Mouse (Mus musculus): ENCODE data around the gene Rbbp4. TPM values are rescaled to one million over a fixed set of nuclear protein-coding genes. Genes with fewer than 3 reads are reported as not detected.

Gene Rbbp4
- polyA plus RNA-seq, 1 experiment from 2014 or later: 330 TPM

- WGBS: 18% methylated on average over 1 of the region's 1 CpGs
- Histone ChIP-seq H3K4me3 (replicated peaks) (no peak overlapping the region), H3K36me3 (0 out of 2 replicates have a peak, but pooled peaks cover 6% of the 10 kb centered on the region), H3K9ac (no peak overlapping the region), H3K9me3 (no peaks in the 10 kb centered on the region), H3K4me2 (no peak overlapping the region), H3K27me3 (replicated peaks) (no peaks in the 10 kb centered on the region), H3K27ac (no peak overlapping the region), H3K4me1 (no peaks in the 10 kb centered on the region)
- peak; percentile 72; the same call in 1 of the 2 replicates for ATAC-seq (ENCODE audit: insufficient read depth, low FRiP score, low read depth)
Observed at GRCm38 (mm10) chr4:129350644-129351043, 15.5 kb upstream of the Rbbp4 start.

DNA sequence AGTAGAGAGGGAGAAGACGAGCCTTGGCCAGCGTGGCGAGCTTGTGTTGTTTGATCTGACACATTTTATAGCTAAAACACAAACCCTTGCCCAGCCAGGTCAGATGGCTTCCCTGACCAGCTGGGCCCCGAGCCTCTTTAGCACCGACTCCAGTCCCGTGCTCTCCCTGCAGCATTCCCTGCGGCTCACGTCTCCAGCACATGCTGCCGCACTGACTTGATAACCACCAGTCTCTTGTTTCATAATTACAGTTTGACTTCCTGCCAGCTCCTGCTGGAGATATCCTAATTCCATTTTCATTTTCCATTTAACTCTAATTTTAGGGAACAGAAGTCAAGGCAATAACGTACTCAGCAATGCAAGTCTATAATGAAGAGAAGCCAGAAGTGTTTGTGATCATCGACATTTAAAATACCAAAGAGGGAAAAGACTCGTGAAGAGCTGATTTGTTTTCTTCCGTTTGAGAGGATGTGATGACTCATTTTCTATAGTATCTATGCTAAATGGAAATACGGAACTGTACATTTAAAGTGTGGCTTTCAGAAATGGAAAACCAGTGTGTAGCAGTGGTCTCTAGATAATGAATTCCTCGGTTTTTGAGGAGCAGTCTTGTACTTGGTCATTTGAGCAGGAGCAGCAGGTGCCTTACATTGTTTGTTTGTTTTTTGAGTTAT is 11.4 kb upstream of the Rbbp4 start:
- Histone ChIP-seq H3K4me1 (no peaks in the 10 kb centered on the region), H3K9ac (no peak overlapping the region), H3K27me3 (replicated peaks) (no peaks in the 10 kb centered on the region), H3K9me3 (no peaks in the 10 kb centered on the region), H3K36me3 (peaks cover 15% of the 10 kb centered on the region), H3K4me2 (no peak overlapping the region), H3K27ac (no peak overlapping the region), H3K4me3 (replicated peaks) (no peak overlapping the region)
- ATAC-seq (ENCODE audit: insufficient read depth, low FRiP score, low read depth): no peak
- WGBS: 76% methylated on average over 15 of the region's 15 CpGs

DNA sequence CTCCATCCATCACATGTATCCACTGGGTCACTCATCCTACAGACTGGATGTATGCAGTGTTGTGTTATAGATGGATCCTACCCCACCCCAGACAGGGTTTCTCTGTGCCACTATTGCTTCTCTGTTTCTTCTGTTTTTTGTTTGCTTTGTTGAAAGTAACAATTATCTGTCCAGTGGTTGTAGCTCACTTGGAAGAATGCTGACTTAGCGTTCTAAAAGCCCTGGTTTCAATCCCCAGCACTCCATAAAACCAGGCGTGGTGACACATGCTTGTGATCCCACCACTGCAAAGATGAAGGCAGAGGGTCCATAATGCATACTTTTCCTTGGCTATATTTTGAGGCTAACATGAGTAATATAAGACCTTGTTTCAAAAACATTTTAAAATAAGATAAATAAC is 7.5 kb upstream of the Rbbp4 start:
- Histone ChIP-seq H3K4me2 (no peak overlapping the region), H3K4me3 (replicated peaks) (no peak overlapping the region), H3K4me1 (no peaks in the 10 kb centered on the region), H3K36me3 (peaks cover 16% of the 10 kb centered on the region), H3K27me3 (replicated peaks) (no peaks in the 10 kb centered on the region), H3K9me3 (no peaks in the 10 kb centered on the region), H3K9ac (no peak overlapping the region), H3K27ac (no peak overlapping the region)
- ATAC-seq (ENCODE audit: insufficient read depth, low FRiP score, low read depth): no peak
- 82% methylated on average over 2 of the region's 2 CpGs for WGBS

DNA sequence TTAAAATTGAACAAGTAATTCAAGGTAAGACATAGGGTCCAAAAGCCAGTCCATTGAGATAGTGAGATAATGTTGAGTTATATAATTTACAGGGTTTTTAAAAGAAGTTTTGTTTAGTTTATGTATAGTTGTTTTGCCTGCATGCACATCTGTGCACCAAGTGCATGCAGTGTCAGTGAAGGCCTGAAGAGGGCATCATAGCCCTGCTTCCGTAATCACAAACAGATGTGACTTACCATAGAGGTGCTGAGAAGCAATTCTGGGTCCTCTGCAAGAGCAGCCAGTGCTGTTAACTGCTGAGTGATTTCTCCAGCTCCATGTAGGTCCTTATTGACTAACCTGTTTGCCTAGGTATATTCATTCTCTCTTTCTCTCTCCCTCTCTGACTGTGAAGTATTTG is 6.7 kb upstream of the Rbbp4 start:
- Histone ChIP-seq H3K4me1 (no peaks in the 10 kb centered on the region), H3K36me3 (peaks cover 16% of the 10 kb centered on the region), H3K4me2 (no peak overlapping the region), H3K9me3 (no peaks in the 10 kb centered on the region), H3K9ac (no peak overlapping the region), H3K4me3 (replicated peaks) (no peak overlapping the region), H3K27me3 (replicated peaks) (no peaks in the 10 kb centered on the region), H3K27ac (no peak overlapping the region)
- WGBS: 90% methylated on average over 1 of the region's 1 CpGs
- no peak for ATAC-seq (ENCODE audit: insufficient read depth, low FRiP score, low read depth)

DNA sequence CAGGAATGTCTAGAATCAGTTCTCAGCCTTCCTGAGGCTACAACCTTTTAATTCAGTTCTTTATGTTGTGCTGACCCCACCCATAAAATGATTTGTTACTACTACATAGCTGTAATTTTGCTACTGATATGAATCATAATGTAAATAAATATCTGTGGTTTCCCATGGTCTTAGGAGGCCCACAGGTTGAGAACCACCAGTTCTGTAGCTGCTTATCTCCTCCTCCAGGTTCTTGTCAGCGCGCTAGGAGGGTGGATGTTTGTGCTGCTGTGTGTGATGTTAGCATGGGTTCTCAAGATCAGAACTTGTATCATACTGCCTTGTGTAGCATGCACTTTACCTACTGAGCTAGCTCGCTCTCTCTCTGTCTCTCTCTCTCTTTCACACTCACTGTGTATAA is 4.6 kb upstream of the Rbbp4 start:
- WGBS: 81% methylated on average over 3 of the region's 3 CpGs

DNA sequence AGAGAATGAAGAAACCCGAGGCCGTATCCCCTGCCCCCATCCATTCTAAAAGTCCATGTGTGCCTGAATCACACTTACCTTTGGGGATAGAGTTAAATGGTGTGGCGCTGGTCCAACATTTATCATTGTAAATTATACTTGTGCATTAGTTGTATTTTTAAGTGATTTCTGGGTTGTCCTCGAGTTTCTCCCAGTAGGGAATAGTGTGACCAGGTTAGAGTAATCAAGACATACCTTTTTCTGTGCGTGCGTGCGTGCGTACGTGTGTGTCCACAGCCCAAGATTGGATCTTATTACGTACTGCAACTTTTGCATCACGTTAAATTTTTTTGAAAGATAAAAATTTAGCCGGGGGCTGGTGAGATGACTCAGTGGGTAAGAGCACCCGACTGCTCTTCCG is 1.1 kb upstream of the Rbbp4 start:
- Histone ChIP-seq H3K27me3 (replicated peaks) (no peaks in the 10 kb centered on the region), H3K27ac (peak overlapping the region; percentile 100), H3K4me3 (replicated peaks) (peak overlapping the region; percentile 97), H3K36me3 (peaks cover under 1% of the 10 kb centered on the region; the same call in 1 of the 2 replicates), H3K4me1 (peaks cover 22% of the 10 kb centered on the region), H3K9ac (peak overlapping the region; percentile 39), H3K9me3 (no peaks in the 10 kb centered on the region), H3K4me2 (peak overlapping the region; percentile 85)
- 42% methylated on average over 14 of the region's 14 CpGs for WGBS
- ATAC-seq (ENCODE audit: insufficient read depth, low FRiP score, low read depth): no peak

More for the DNA sequence above, 4.6 kb upstream of the Rbbp4 start:
- Histone ChIP-seq H3K9me3 (no peaks in the 10 kb centered on the region), H3K36me3 (peaks cover 13% of the 10 kb centered on the region), H3K4me1 (peaks cover 2% of the 10 kb centered on the region; the same call in 1 of the 2 replicates), H3K27me3 (replicated peaks) (no peaks in the 10 kb centered on the region), H3K4me2 (no peak overlapping the region), H3K4me3 (replicated peaks) (no peak overlapping the region), H3K9ac (no peak overlapping the region), H3K27ac (no peak overlapping the region)
- ATAC-seq (ENCODE audit: insufficient read depth, low FRiP score, low read depth): 0 out of 2 replicates have a peak, but pooled peaks have one; percentile 8

DNA sequence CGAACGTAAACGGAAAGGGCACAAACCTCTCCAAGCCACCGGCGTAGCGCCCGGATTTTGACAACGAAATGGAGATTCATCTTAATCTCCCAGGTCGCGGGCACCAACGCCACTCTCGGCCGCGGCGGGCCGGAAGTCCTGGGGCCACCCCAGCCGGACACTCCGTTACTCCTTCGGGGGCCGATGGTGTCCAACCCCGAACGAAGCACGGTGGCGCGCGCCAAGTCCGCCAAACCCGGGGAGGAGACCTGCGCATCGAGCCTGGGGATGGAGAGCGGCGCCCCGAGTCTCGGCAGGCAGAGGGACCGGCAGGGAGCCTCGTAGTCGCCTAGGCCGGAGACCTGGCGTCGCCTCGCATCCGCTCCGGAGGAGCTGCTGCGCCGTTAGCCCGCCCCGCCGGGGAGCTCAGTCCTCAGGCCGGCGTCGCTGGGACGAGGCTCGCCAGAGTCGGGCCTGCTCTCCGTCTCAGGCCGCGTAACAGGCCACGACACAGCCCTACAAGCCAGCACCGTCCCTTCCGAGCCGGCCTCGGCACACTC is 424 bp downstream of the Rbbp4 start:
- H3K27ac ChIP-seq: peak overlapping the region; percentile 97
- H3K36me3 ChIP-seq: peaks cover 6% of the 10 kb centered on the region; the same call in 1 of the 2 replicates
- peak; percentile 2 for ATAC-seq (ENCODE audit: insufficient read depth, low FRiP score, low read depth)
- H3K9me3 ChIP-seq: no peaks in the 10 kb centered on the region
- H3K4me3 ChIP-seq (replicated peaks): peak overlapping the region; percentile 97
- peak overlapping the region; percentile 99 for H3K9ac ChIP-seq
- H3K4me2 ChIP-seq: peak overlapping the region; percentile 64
- under 1% methylated on average over 60 of the region's 62 CpGs for WGBS
- no peaks in the 10 kb centered on the region for H3K27me3 ChIP-seq (replicated peaks)
- peaks cover 22% of the 10 kb centered on the region for H3K4me1 ChIP-seq

- no peak for ATAC-seq (ENCODE audit: insufficient read depth, low FRiP score, low read depth)
- WGBS: 45% methylated on average over 1 of the region's 1 CpGs
- Histone ChIP-seq H3K36me3 (peaks cover 18% of the 10 kb centered on the region), H3K4me1 (peaks cover 22% of the 10 kb centered on the region), H3K9me3 (no peaks in the 10 kb centered on the region), H3K4me3 (replicated peaks) (peak overlapping the region; percentile 97; the same call in 1 of the 2 replicates), H3K4me2 (peak overlapping the region; percentile 64), H3K27me3 (replicated peaks) (no peaks in the 10 kb centered on the region), H3K9ac (no peak overlapping the region), H3K27ac (no peak overlapping the region)
Observed at GRCm38 (mm10) chr4:129332846-129333245, 2.3 kb downstream of the Rbbp4 start.

- WGBS: 35% methylated on average over 1 of the region's 1 CpGs
Observed at GRCm38 (mm10) chr4:129326191-129326590, 9.0 kb downstream of the Rbbp4 start.

GRCm38 (mm10) chr4:129324756-129325155 is 10.4 kb downstream of the Rbbp4 start:
- Histone ChIP-seq H3K4me3 (replicated peaks) (no peak overlapping the region), H3K4me2 (no peak overlapping the region), H3K4me1 (no peaks in the 10 kb centered on the region; the same call in 1 of the 2 replicates), H3K9ac (no peak overlapping the region), H3K36me3 (peaks cover 33% of the 10 kb centered on the region), H3K9me3 (no peaks in the 10 kb centered on the region), H3K27me3 (replicated peaks) (no peaks in the 10 kb centered on the region), H3K27ac (no peak overlapping the region)
- 69% methylated on average over 1 of the region's 1 CpGs for WGBS
- ATAC-seq (ENCODE audit: insufficient read depth, low FRiP score, low read depth): no peak

More at GRCm38 (mm10) chr4:129326191-129326590, 9.0 kb downstream of the Rbbp4 start:
- no peak for ATAC-seq (ENCODE audit: insufficient read depth, low FRiP score, low read depth)
- Histone ChIP-seq H3K9ac (no peak overlapping the region), H3K27me3 (replicated peaks) (no peaks in the 10 kb centered on the region), H3K4me2 (no peak overlapping the region), H3K4me3 (replicated peaks) (no peak overlapping the region), H3K27ac (no peak overlapping the region), H3K4me1 (no peaks in the 10 kb centered on the region; the same call in 1 of the 2 replicates), H3K36me3 (peaks cover 33% of the 10 kb centered on the region), H3K9me3 (no peaks in the 10 kb centered on the region)

- Histone ChIP-seq H3K9me3 (no peaks in the 10 kb centered on the region), H3K4me3 (replicated peaks) (no peak overlapping the region), H3K4me1 (no peaks in the 10 kb centered on the region; the same call in 1 of the 2 replicates), H3K27ac (no peak overlapping the region), H3K9ac (no peak overlapping the region), H3K4me2 (no peak overlapping the region), H3K36me3 (peaks cover 31% of the 10 kb centered on the region), H3K27me3 (replicated peaks) (no peaks in the 10 kb centered on the region)
- 93% methylated on average over 1 of the region's 1 CpGs for WGBS
- ATAC-seq (ENCODE audit: insufficient read depth, low FRiP score, low read depth): no peak
Observed at GRCm38 (mm10) chr4:129323491-129323890, 11.7 kb downstream of the Rbbp4 start.

GRCm38 (mm10) chr4:129322042-129322441 is 13.1 kb downstream of the Rbbp4 start:
- Histone ChIP-seq H3K27me3 (replicated peaks) (no peaks in the 10 kb centered on the region), H3K9me3 (no peaks in the 10 kb centered on the region), H3K4me1 (no peaks in the 10 kb centered on the region; the same call in 1 of the 2 replicates), H3K36me3 (peaks cover 33% of the 10 kb centered on the region), H3K4me2 (no peak overlapping the region), H3K4me3 (replicated peaks) (no peak overlapping the region), H3K27ac (no peak overlapping the region), H3K9ac (no peak overlapping the region)
- ATAC-seq (ENCODE audit: insufficient read depth, low FRiP score, low read depth): no peak
- WGBS: 91% methylated on average over 5 of the region's 5 CpGs
